Mouse (Mus musculus): ENCODE measurements around the gene Slc26a9.

GRCm38 (mm10) chr1:131702094-131702766, 41.6 kb upstream of the Slc26a9 start:
- no peak for TF ChIP-seq CHD2 (IDR thresholded peaks at IDR 0.05; ENCODE audit: low read depth, low read length)
- TF ChIP-seq HCFC1 (IDR thresholded peaks at IDR 0.05; ENCODE audit: borderline replicate concordance, insufficient read depth, low read length) = no peak
- no peak for TF ChIP-seq ZC3H11A (IDR thresholded peaks at IDR 0.05; ENCODE audit: borderline replicate concordance, low read depth, low read length)
- TF ChIP-seq MAFK (IDR thresholded peaks at IDR 0.05; ENCODE audit: insufficient read depth, low read depth, low read length) = no peak
- no peak for TF ChIP-seq ZNF384 (IDR thresholded peaks at IDR 0.05; ENCODE audit: low read depth, low read length)

Measured in ES-E14 (cell line).